Mouse (Mus musculus) neural tube, embryonic 11.5 days (tissue): ENCODE data around the gene Heg1. TPM values are rescaled to one million over a fixed set of nuclear protein-coding genes. Genes with fewer than 3 reads are reported as not detected.

Experiments used
- ATAC-seq: fragments of 200-750 bp; cut with Nextera tagmentation; 2 replicates; pipeline ENCODE4 v1.8.0; 2017; ENCODE audit warnings: moderate number of reproducible peaks, mild to moderate bottlenecking, moderate TSS enrichment, moderate library complexity; ENCODE audit not compliant: insufficient read depth, low FRiP score, low TSS enrichment
- DNase-seq: peaks from one replicate; pipeline ENCODE4 v3.0.0-alpha.2; 2015; ENCODE audit warnings: low spot score
- H3K27ac ChIP-seq: fragments of 300-500 bp; sonication (generic); 2 replicates; pipeline ENCODE4 v1.5.1; 2014; ENCODE audit warnings: low read depth, mild to moderate bottlenecking, low read length
- H3K27me3 ChIP-seq: fragments of 300-500 bp; sonication (generic); 2 replicates; pipeline ENCODE4 v1.6.1; 2014; ENCODE audit warnings: mild to moderate bottlenecking, low read length, mixed read lengths; ENCODE audit not compliant: control insufficient read depth, insufficient read depth
- H3K36me3 ChIP-seq: fragments of 300-500 bp; sonication (generic); 2 replicates; pipeline ENCODE4 v1.6.1; 2014; ENCODE audit warnings: mild to moderate bottlenecking, low read length, moderate library complexity, mixed read lengths; ENCODE audit not compliant: control insufficient read depth, insufficient read depth
- H3K4me1 ChIP-seq: fragments of 300-500 bp; sonication (generic); 2 replicates; pipeline ENCODE4 v1.6.1; 2014; ENCODE audit warnings: low read length, mixed read lengths; ENCODE audit not compliant: control insufficient read depth, insufficient read depth
- H3K4me2 ChIP-seq: fragments of 300-500 bp; sonication (generic); 2 replicates; pipeline ENCODE4 v1.6.1; 2014; ENCODE audit warnings: low read depth, mild to moderate bottlenecking, moderate library complexity
- H3K4me3 ChIP-seq: fragments of 300-500 bp; sonication (generic); 2 replicates; pipeline ENCODE4 v1.5.1; 2014; ENCODE audit warnings: low read depth, low read length
- H3K9ac ChIP-seq: fragments of 300-500 bp; sonication (generic); 2 replicates; pipeline ENCODE4 v1.6.1; 2014; ENCODE audit warnings: mild to moderate bottlenecking, low read length
- H3K9me3 ChIP-seq: fragments of 300-500 bp; sonication (generic); 2 replicates; pipeline ENCODE4 v1.6.1; 2016; ENCODE audit warnings: low read length; ENCODE audit not compliant: control insufficient read depth
- whole genome bisulfite sequencing: fragments of 180-500 bp; shearing (Covaris S2); extraction: QIAGEN DNeasy Blood & Tissue Kit; methylation state at CpG from one replicate; pipeline ENCODE4 v1.1.7; 2014; 5-methylcytosine and 5-hydroxymethylcytosine counted together
- polyA plus RNA-seq: library from polyadenylated mRNA; unstranded; fragments of >200 nt; fragmentation: Nextera tagmentation; extraction: Ambion mirVana; gene quantifications from 2 replicates; pipeline ENCODE4 v1.2.1, GENCODE M21; 2014

Gene Heg1
- polyA plus RNA-seq, 1 experiment from 2014 or later = 21.9 TPM

- Histone ChIP-seq H3K27ac (no peak overlapping the region), H3K9me3 (no peaks in the 10 kb centered on the region), H3K9ac (no peak overlapping the region), H3K27me3 (no peaks in the 10 kb centered on the region), H3K4me2 (no peak overlapping the region), H3K4me1 (peaks cover 4% of the 10 kb centered on the region; the same call in 1 of the 2 replicates), H3K4me3 (no peak overlapping the region), H3K36me3 (no peaks in the 10 kb centered on the region)
- DNase-seq (no peak), ATAC-seq (no peak)
These were observed 2.5 kb upstream of the Heg1 start for GRCm38 (mm10) chr16:33681661-33682060.

GRCm38 (mm10) chr16:33682651-33683050 lies 1.5 kb upstream of the Heg1 start:
- ATAC-seq = no peak
- Histone ChIP-seq H3K4me2 (no peak overlapping the region), H3K4me1 (peaks cover 7% of the 10 kb centered on the region), H3K9me3 (no peaks in the 10 kb centered on the region), H3K27ac (no peak overlapping the region), H3K4me3 (no peak overlapping the region), H3K36me3 (no peaks in the 10 kb centered on the region), H3K27me3 (no peaks in the 10 kb centered on the region), H3K9ac (no peak overlapping the region)
- WGBS = 91% methylated on average over 3 of the region's 3 CpGs
- DNase-seq = no peak

GRCm38 (mm10) chr16:33683206-33684161 lies 686 bp upstream of the Heg1 start:
- ATAC-seq = 0 out of 2 replicates have a peak, but pooled peaks have one; percentile 8
- DNase-seq = peak; percentile 49
- Histone ChIP-seq H3K9me3 (no peaks in the 10 kb centered on the region), H3K4me2 (peak overlapping the region; percentile 74), H3K36me3 (no peaks in the 10 kb centered on the region), H3K27ac (no peak overlapping the region), H3K4me3 (peak overlapping the region; percentile 79), H3K9ac (peak overlapping the region; percentile 94; the same call in 1 of the 2 replicates), H3K4me1 (peaks cover 7% of the 10 kb centered on the region), H3K27me3 (no peaks in the 10 kb centered on the region)
- 59% methylated on average over 13 of the region's 13 CpGs for WGBS

GRCm38 (mm10) chr16:33684703-33685701 lies 832 bp downstream of the Heg1 start:
- peaks cover 10% of the 10 kb centered on the region for H3K4me1 ChIP-seq
- H3K4me3 ChIP-seq = peak overlapping the region; percentile 79
- H3K27ac ChIP-seq = peak overlapping the region; percentile 57
- DNase-seq (peak; percentile 45), ATAC-seq (peak; percentile 63)
- WGBS = under 1% methylated on average over 46 of the region's 46 CpGs
- H3K9ac ChIP-seq = peak overlapping the region; percentile 94
- no peaks in the 10 kb centered on the region for H3K36me3 ChIP-seq
- H3K27me3 ChIP-seq = no peaks in the 10 kb centered on the region
- no peaks in the 10 kb centered on the region for H3K9me3 ChIP-seq
- peak overlapping the region; percentile 74 for H3K4me2 ChIP-seq

GRCm38 (mm10) chr16:33686056-33686455 lies 1.9 kb downstream of the Heg1 start:
- no peak for DNase-seq
- Histone ChIP-seq H3K27me3 (no peaks in the 10 kb centered on the region), H3K4me1 (peaks cover 6% of the 10 kb centered on the region), H3K36me3 (no peaks in the 10 kb centered on the region), H3K27ac (no peak overlapping the region), H3K9ac (peak overlapping the region; percentile 94; the same call in 1 of the 2 replicates), H3K4me2 (peak overlapping the region; percentile 74), H3K4me3 (peak overlapping the region; percentile 79; the same call in 1 of the 2 replicates), H3K9me3 (no peaks in the 10 kb centered on the region)
- 91% methylated on average over 1 of the region's 1 CpGs for WGBS
- ATAC-seq = no peak

- Histone ChIP-seq H3K4me3 (no peak overlapping the region), H3K4me1 (peaks cover 6% of the 10 kb centered on the region), H3K9me3 (no peaks in the 10 kb centered on the region), H3K4me2 (peak overlapping the region; percentile 74; the same call in 1 of the 2 replicates), H3K9ac (no peak overlapping the region), H3K27me3 (no peaks in the 10 kb centered on the region), H3K36me3 (no peaks in the 10 kb centered on the region), H3K27ac (no peak overlapping the region)
- WGBS = 71% methylated on average over 3 of the region's 3 CpGs
- no peak for DNase-seq
- ATAC-seq = no peak
These were observed 3.6 kb downstream of the Heg1 start for GRCm38 (mm10) chr16:33687724-33688123.

- no peak for ATAC-seq
- Histone ChIP-seq H3K36me3 (no peaks in the 10 kb centered on the region), H3K4me1 (peaks cover 6% of the 10 kb centered on the region)
These were observed 7.0 kb downstream of the Heg1 start for GRCm38 (mm10) chr16:33690975-33691747.

GRCm38 (mm10) chr16:33693553-33693952 lies 9.4 kb downstream of the Heg1 start:
- no peaks in the 10 kb centered on the region for H3K27me3 ChIP-seq
- 55% methylated on average over 1 of the region's 1 CpGs for WGBS
- H3K9ac ChIP-seq = no peak overlapping the region
- ATAC-seq (no peak), DNase-seq (no peak)
- H3K4me3 ChIP-seq = no peak overlapping the region
- H3K9me3 ChIP-seq = no peaks in the 10 kb centered on the region
- H3K4me2 ChIP-seq = no peak overlapping the region
- H3K4me1 ChIP-seq = peaks cover 18% of the 10 kb centered on the region
- no peaks in the 10 kb centered on the region for H3K36me3 ChIP-seq
- no peak overlapping the region for H3K27ac ChIP-seq

More at GRCm38 (mm10) chr16:33690975-33691747, 7.0 kb downstream of the Heg1 start:
- 80% methylated on average over 6 of the region's 6 CpGs for WGBS
- H3K27ac ChIP-seq = no peak overlapping the region
- no peak overlapping the region for H3K4me3 ChIP-seq
- no peaks in the 10 kb centered on the region for H3K9me3 ChIP-seq
- DNase-seq = no peak
- H3K4me2 ChIP-seq = no peak overlapping the region
- H3K9ac ChIP-seq = no peak overlapping the region
- H3K27me3 ChIP-seq = no peaks in the 10 kb centered on the region
